Mouse (Mus musculus) intestine, embryonic 16.5 days (tissue): ENCODE data around the gene Hoxa13. TPM values are rescaled to one million over a fixed set of nuclear protein-coding genes. Genes with fewer than 3 reads are reported as not detected.

Experiments
- ATAC-seq: fragments of 200-750 bp; cut with Nextera tagmentation; 2 replicates; pipeline ENCODE4 v1.8.0; 2017; ENCODE audit warnings: moderate TSS enrichment, moderate library complexity
- H3K27ac ChIP-seq: fragments of 300-500 bp; sonication (generic); 2 replicates; pipeline ENCODE4 v1.5.1; 2014; ENCODE audit warnings: mild to moderate bottlenecking, low read length
- H3K27me3 ChIP-seq: fragments of 300-500 bp; sonication (generic); replicated peaks from 2 replicates; pipeline ENCODE4 v1.6.1; 2014; ENCODE audit warnings: low read length, control low read depth, mixed read lengths; ENCODE audit not compliant: control insufficient read depth, insufficient read depth
- H3K36me3 ChIP-seq: fragments of 300-500 bp; sonication (generic); 2 replicates; pipeline ENCODE4 v1.6.1; 2014; ENCODE audit warnings: low read length, control low read depth; ENCODE audit not compliant: control insufficient read depth, insufficient read depth
- H3K4me1 ChIP-seq: fragments of 300-500 bp; sonication (generic); 2 replicates; pipeline ENCODE4 v1.6.1; 2014; ENCODE audit warnings: low read length, control low read depth, mixed read lengths; ENCODE audit not compliant: control insufficient read depth, insufficient read depth
- H3K4me2 ChIP-seq: fragments of 300-500 bp; sonication (generic); 2 replicates; pipeline ENCODE4 v1.6.1; 2014; ENCODE audit warnings: low read depth, low read length, control low read depth
- H3K4me3 ChIP-seq: fragments of 300-500 bp; sonication (generic); 2 replicates; pipeline ENCODE4 v1.5.1; 2014; ENCODE audit warnings: mild to moderate bottlenecking, low read length
- H3K9ac ChIP-seq: fragments of 300-500 bp; sonication (generic); 2 replicates; pipeline ENCODE4 v1.6.1; 2014; ENCODE audit warnings: low read depth, low read length
- H3K9me3 ChIP-seq: fragments of 300-500 bp; sonication (generic); 2 replicates; pipeline ENCODE4 v1.6.1; 2016; ENCODE audit warnings: low read length, control low read depth; ENCODE audit not compliant: control insufficient read depth
- WGBS: fragments of 180-500 bp; shearing (Covaris S2); extraction: QIAGEN DNeasy Blood & Tissue Kit; methylation state at CpG from one replicate; pipeline ENCODE4 v1.1.7; 2014; 5-methylcytosine and 5-hydroxymethylcytosine counted together
- microRNA counts: library from miRNA; unstranded; fragments of <30 nt; microRNA quantifications from one replicate; lab custom pipeline; 2016
- microRNA-seq: library from miRNA; unstranded; fragments of <30 nt; microRNA quantifications from one replicate; pipeline ENCODE4, GENCODE M21; 2016
- polyA plus RNA-seq: library from polyadenylated mRNA; unstranded; fragments of >200 nt; fragmentation: Nextera tagmentation; extraction: Ambion mirVana; gene quantifications from 2 replicates; pipeline ENCODE4 v1.2.1, GENCODE M21; 2015

Gene Hoxa13
- polyA plus RNA-seq, 1 experiment from 2014 or later: 0.45 TPM

DNA sequence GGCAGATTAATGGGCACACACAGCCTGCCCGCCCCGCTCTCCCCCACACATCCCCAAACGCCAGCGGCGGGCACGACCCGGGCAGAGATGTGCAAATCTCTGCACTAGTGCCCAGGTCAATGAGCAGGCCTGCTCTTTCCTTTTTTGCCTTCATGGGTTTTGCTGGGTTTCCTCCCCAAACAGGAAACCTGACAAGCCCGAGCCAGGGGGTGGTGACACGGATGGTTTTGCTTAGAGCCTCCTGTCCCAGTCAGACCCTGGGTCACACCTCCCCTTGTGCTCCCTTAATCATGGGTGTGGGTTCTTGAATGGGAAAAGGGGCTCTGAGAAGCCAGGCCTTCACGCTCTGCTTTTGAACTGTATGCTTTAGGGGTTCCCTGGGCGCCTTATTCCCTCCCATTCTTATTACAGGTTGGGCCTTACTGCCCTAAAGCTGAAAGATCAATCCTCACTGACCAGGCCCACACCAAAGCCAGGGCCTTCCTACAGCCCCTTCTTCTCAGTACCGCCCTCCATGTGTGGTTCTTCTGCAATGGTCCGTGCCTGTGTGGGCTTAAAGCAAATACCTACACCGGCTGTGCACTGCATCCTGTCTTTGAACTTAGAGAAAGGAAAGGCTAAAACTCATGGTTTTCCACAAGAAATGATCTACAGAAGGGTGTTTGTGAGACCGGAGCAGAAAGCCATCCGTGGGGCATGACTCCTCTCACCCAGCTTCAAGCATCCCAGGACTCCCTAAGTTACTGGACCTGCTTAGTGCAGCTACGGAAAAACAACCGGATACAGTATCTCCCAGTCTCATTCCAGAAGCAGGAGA is 51.6 kb downstream of the Hoxa13 start:
- Histone ChIP-seq H3K4me2 (peak overlapping the region; percentile 63), H3K27ac (peak overlapping the region; percentile 5; the same call in 1 of the 2 replicates), H3K27me3 (peaks cover 49% of the 10 kb centered on the region), H3K36me3 (no peaks in the 10 kb centered on the region), H3K9ac (peak overlapping the region; percentile 66), H3K4me3 (peak overlapping the region; percentile 40), H3K4me1 (peaks cover 24% of the 10 kb centered on the region), H3K9me3 (no peaks in the 10 kb centered on the region)
- WGBS: 26% methylated on average over 18 of the region's 18 CpGs
- ATAC-seq: no peak

DNA sequence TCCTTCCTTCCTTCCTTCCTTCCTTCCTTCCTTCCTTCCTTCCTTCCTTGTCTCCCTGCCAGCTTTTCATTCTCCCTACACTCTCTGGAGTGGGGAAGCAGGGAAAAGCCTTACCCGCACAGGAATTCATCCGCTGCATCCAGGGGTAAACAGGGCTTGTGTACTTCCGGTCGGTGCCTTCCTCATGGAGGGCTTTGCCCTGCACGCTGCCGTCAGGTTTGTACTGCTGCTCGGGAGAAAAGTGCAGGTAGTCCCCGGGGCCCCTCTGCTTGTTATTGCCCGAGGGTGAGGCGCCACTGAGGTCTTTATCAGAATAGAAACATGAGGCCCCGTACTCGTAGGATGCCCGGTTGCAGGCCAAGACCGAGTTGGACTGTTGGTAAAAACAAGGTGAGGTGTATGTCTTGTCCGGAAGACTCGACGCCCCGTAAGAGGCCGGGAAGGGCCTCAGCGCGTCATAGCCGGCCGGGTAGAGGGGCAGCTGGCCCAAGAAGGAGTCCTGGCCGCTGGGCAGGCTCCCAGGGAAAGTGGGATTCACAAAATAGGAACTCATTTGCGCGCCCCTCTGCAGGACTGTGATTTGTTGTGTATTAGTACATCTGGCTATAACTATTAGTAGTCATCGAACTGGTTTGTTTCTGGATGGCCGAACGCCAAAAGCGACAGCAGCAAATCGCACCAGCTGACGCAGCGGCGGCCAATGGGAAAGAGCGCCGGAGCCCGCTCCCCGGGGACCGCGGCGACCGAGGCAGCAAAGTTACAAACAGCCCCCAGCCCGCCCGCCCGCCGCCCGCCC is 52.4 kb downstream of the Hoxa13 start, which contains the start of gene Hoxa6:
Gene Hoxa6 (minus strand): TSS at position 651 of the 796 bp plus-strand sequence.
- H3K36me3 ChIP-seq: no peaks in the 10 kb centered on the region
- no peaks in the 10 kb centered on the region for H3K9me3 ChIP-seq
- peak within 1 kb of the TSS; percentile 40 for H3K4me3 ChIP-seq
- H3K27ac ChIP-seq: peak within 1 kb of the TSS; percentile 47; the same call in 1 of the 2 replicates
- peak within 1 kb of the TSS; percentile 66 for H3K9ac ChIP-seq
- peaks cover 21% of the 10 kb centered on the region for H3K4me1 ChIP-seq
- no peak for ATAC-seq
- peaks cover 45% of the 10 kb centered on the region for H3K27me3 ChIP-seq
- WGBS: 4% methylated on average over 47 of the region's 47 CpGs
- H3K4me2 ChIP-seq: peak within 1 kb of the TSS; percentile 63

MicroRNA genes within 50 kb of the gene (microRNA counts, 519-probe panel; counts per million panel counts)
- microRNA mmu-miR-196b (lab: Ali Mortazavi, UCI): 3,064 counts per million, percentile 78 among the panel's probes with 10 or more counts

Small RNA genes within 50 kb of the gene (microRNA-seq; reads per million reads assigned to microRNA genes)
- gene Mir196b: 6,409 reads per million, percentile 91 among the genes with 10 or more reads in this experiment

Other genes with a start within 250 kb of the Hoxa13 start
- 39.2 and 42.9 TPM in 2 replicates for gene Skap2, start 248.3 kb downstream of the Hoxa13 start, polyA plus RNA-seq
- 0.72 and 0.88 TPM in 2 replicates for gene Hoxa1, start 102.6 kb downstream of the Hoxa13 start, polyA plus RNA-seq
- gene Hoxa2, start 96.0 kb downstream of the Hoxa13 start, polyA plus RNA-seq: 5.0 and 5.1 TPM in 2 replicates
- gene 5730596B20Rik, start 83.4 kb downstream of the Hoxa13 start, polyA plus RNA-seq: 1.5 TPM in 2 replicates
- 1.7 and 2.4 TPM in 2 replicates for gene Hoxa4, start 69.1 kb downstream of the Hoxa13 start, polyA plus RNA-seq
- 15.3 and 15.5 TPM in 2 replicates for gene Hoxa5, start 56.3 kb downstream of the Hoxa13 start, polyA plus RNA-seq
- 1.2 and 1.4 TPM in 2 replicates for gene Hoxa6, start 52.2 kb downstream of the Hoxa13 start, polyA plus RNA-seq
- 5.2 and 5.9 TPM in 2 replicates for gene Hoxa3, start 47.5 kb downstream of the Hoxa13 start, polyA plus RNA-seq
- gene Gm28308, start 47.5 kb downstream of the Hoxa13 start, polyA plus RNA-seq: not detected in 2 replicates
- gene Hoxa7, start 39.0 kb downstream of the Hoxa13 start, polyA plus RNA-seq: 6.0 and 8.2 TPM in 2 replicates
- 3.0 and 3.2 TPM in 2 replicates for gene Hoxa9, start 29.8 kb downstream of the Hoxa13 start, polyA plus RNA-seq
- 8.6 and 10.0 TPM in 2 replicates for gene Hoxa10, start 20.0 kb downstream of the Hoxa13 start, polyA plus RNA-seq
- gene Hoxa11, start 15.1 kb downstream of the Hoxa13 start, polyA plus RNA-seq: 1.4 and 1.9 TPM in 2 replicates
- not detected in 2 replicates for gene Evx1, start 52.6 kb upstream of the Hoxa13 start, polyA plus RNA-seq